Mouse (Mus musculus) NIH3T3 (cell line): ENCODE measurements around the gene Zfp385b.
A peak's percentile ranks its signal among the peaks of the same experiment; 100 is the strongest.

Experiments
- DNase-seq: peaks from one replicate; pipeline ENCODE4 v3.0.0-alpha.2; 2012; ENCODE audit warnings: low read depth

Gene Zfp385b

GRCm38 (mm10) chr2:77790295-77790694, 29.1 kb downstream of the Zfp385b start:
- DNase-seq = no peak

- DNase-seq = no peak
Measured at GRCm38 (mm10) chr2:77781390-77781789, 38.0 kb downstream of the Zfp385b start.

- DNase-seq = no peak
Measured at GRCm38 (mm10) chr2:77777781-77778180, 41.7 kb downstream of the Zfp385b start.

- no peak for DNase-seq
Measured at GRCm38 (mm10) chr2:77777047-77777686, 42.3 kb downstream of the Zfp385b start.

GRCm38 (mm10) chr2:77775247-77775880, 44.1 kb downstream of the Zfp385b start:
- no peak for DNase-seq

GRCm38 (mm10) chr2:77770056-77770697, 49.3 kb downstream of the Zfp385b start:
- DNase-seq = no peak

GRCm38 (mm10) chr2:77768321-77768886, 51.0 kb downstream of the Zfp385b start:
- no peak for DNase-seq

- no peak for DNase-seq
Measured at GRCm38 (mm10) chr2:77761967-77762366, 57.5 kb downstream of the Zfp385b start.

GRCm38 (mm10) chr2:77758403-77759071, 60.9 kb downstream of the Zfp385b start:
- DNase-seq = no peak

GRCm38 (mm10) chr2:77752491-77752890, 66.9 kb downstream of the Zfp385b start:
- no peak for DNase-seq

- DNase-seq = no peak
Measured at GRCm38 (mm10) chr2:77749631-77750030, 69.8 kb downstream of the Zfp385b start.

GRCm38 (mm10) chr2:77746417-77746816, 73.0 kb downstream of the Zfp385b start:
- no peak for DNase-seq

GRCm38 (mm10) chr2:77745246-77745645, 74.2 kb downstream of the Zfp385b start:
- no peak for DNase-seq

- no peak for DNase-seq
Measured at GRCm38 (mm10) chr2:77742359-77742758, 77.1 kb downstream of the Zfp385b start.

GRCm38 (mm10) chr2:77730196-77730595, 89.2 kb downstream of the Zfp385b start:
- no peak for DNase-seq

- no peak for DNase-seq
Measured at GRCm38 (mm10) chr2:77726798-77727197, 92.6 kb downstream of the Zfp385b start.

GRCm38 (mm10) chr2:77720806-77721205, 98.6 kb downstream of the Zfp385b start:
- DNase-seq = no peak

GRCm38 (mm10) chr2:77716367-77716766, 103.1 kb downstream of the Zfp385b start:
- DNase-seq = no peak

GRCm38 (mm10) chr2:77713886-77714285, 105.6 kb downstream of the Zfp385b start:
- no peak for DNase-seq

- no peak for DNase-seq
Measured at GRCm38 (mm10) chr2:77711751-77712150, 107.7 kb downstream of the Zfp385b start.

GRCm38 (mm10) chr2:77709206-77709794, 110.1 kb downstream of the Zfp385b start:
- peak; percentile 74 for DNase-seq

GRCm38 (mm10) chr2:77707138-77707537, 112.3 kb downstream of the Zfp385b start:
- no peak for DNase-seq
